In genomic region chr16:50871318-50871717, GRCm38 (mm10) we compare ENCODE assay signal across 30 mouse cellular contexts.
"Had no signal": no experiment of that assay in that cellular context is flagged by ENCODE, and none has a peak within 500 bp of the region (broad histone marks: within the 10 kb centered on the region; RNA-seq: fewer than 3 reads in every experiment).

No protein-coding gene starts in this region.

- H3K9me3 ChIP-seq: heart, embryonic 10.5 days; heart, embryonic 12.5 days; heart, embryonic 13.5 days; heart, embryonic 15.5 days; hindbrain, embryonic 10.5 days; hindbrain, embryonic 12.5 days; hindbrain, embryonic 13.5 days; hindbrain, embryonic 15.5 days; intestine, embryonic 15.5 days; kidney, embryonic 15.5 days had no signal

- H3K27me3 ChIP-seq: heart, embryonic 12.5 days; heart, embryonic 13.5 days; heart, embryonic 15.5 days; hindbrain, embryonic 12.5 days; hindbrain, embryonic 13.5 days; hindbrain, embryonic 15.5 days; intestine, embryonic 15.5 days; kidney, embryonic 15.5 days had no signal

- H3K9ac ChIP-seq: heart, embryonic 12.5 days; heart, embryonic 13.5 days; heart, embryonic 15.5 days; hindbrain, embryonic 12.5 days; hindbrain, embryonic 13.5 days; hindbrain, embryonic 14.5 days; hindbrain, embryonic 15.5 days; intestine, embryonic 15.5 days; kidney, embryonic 15.5 days had no signal

- H3K36me3 ChIP-seq: heart, embryonic 10.5 days; heart, embryonic 12.5 days; heart, embryonic 13.5 days; heart, embryonic 15.5 days; hindbrain, embryonic 10.5 days; hindbrain, embryonic 12.5 days; hindbrain, embryonic 13.5 days; hindbrain, embryonic 15.5 days; intestine, embryonic 15.5 days; kidney, embryonic 15.5 days had no signal

- DNase-seq: heart, postnatal 10 days; heart, postnatal 14 days; heart, postnatal 36 days; heart, postnatal 4 days; kidney, adult 11 months; kidney, adult 18-20 months; kidney, adult 2 months; kidney, adult 8-10 months; kidney, adult 9 months; kidney, postnatal 10 days; kidney, postnatal 14 days; kidney, postnatal 25 days; kidney, postnatal 36 days; layer of hippocampus, adult 9-11 months; layer of hippocampus, postnatal 36 days had no signal

- H3K27ac ChIP-seq: heart, embryonic 10.5 days; heart, embryonic 13.5 days; heart, embryonic 15.5 days; hindbrain, embryonic 10.5 days; hindbrain, embryonic 12.5 days; hindbrain, embryonic 13.5 days; hindbrain, embryonic 14.5 days; hindbrain, embryonic 15.5 days; hindbrain, postnatal 0 days; intestine, embryonic 15.5 days; kidney, embryonic 15.5 days; kidney, postnatal 0 days; layer of hippocampus, adult 2 months; left cerebral cortex, adult 2 months had no signal

- H3K4me1 ChIP-seq: heart, embryonic 10.5 days; heart, embryonic 12.5 days; heart, embryonic 15.5 days; hindbrain, embryonic 10.5 days; hindbrain, embryonic 12.5 days; hindbrain, embryonic 13.5 days; hindbrain, embryonic 15.5 days; intestine, embryonic 15.5 days; kidney, embryonic 15.5 days had no signal

- H3K4me3 ChIP-seq: heart, embryonic 10.5 days; heart, embryonic 12.5 days; heart, embryonic 13.5 days; heart, embryonic 15.5 days; hindbrain, embryonic 10.5 days; hindbrain, embryonic 12.5 days; hindbrain, embryonic 13.5 days; hindbrain, embryonic 15.5 days; intestine, embryonic 15.5 days; kidney, embryonic 15.5 days; layer of hippocampus, adult 2 months; left cerebral cortex, adult 2 months had no signal
